In genomic region chr14:54614130-54614529, GRCm38 (mm10) we compare ENCODE assay signal across 42 mouse cellular contexts. TPM values are rescaled to one million over a fixed set of nuclear protein-coding genes. Genes with fewer than 3 reads are reported as not detected.
"Had no signal": no experiment of that assay in that cellular context is flagged by ENCODE, and none has a peak within 500 bp of the region (broad histone marks: within the 10 kb centered on the region; RNA-seq: fewer than 3 reads in every experiment).

No protein-coding gene starts in this region.

RNA-seq across cellular contexts. Expression of gene Psmb11, which starts 7.1 kb away (rescaled TPM):
- total RNA-seq: heart, postnatal 10 days; heart, postnatal 25 days; heart, postnatal 36 days; heart, postnatal 4 days; hematopoietic stem cell, adult 5-6 weeks; left cerebral cortex, adult 2 months had no signal
- polyA plus RNA-seq: heart, embryonic 11.5 days; heart, embryonic 12.5 days; heart, embryonic 14.5 days; heart, postnatal 0 days; hindbrain, embryonic 11.5 days; hindbrain, embryonic 12.5 days; hindbrain, embryonic 13.5 days; hindbrain, embryonic 15.5 days; inflammation-experienced regulatory T-cells, adult 6 months; intestine, embryonic 14.5 days; intestine, embryonic 15.5 days; intestine, embryonic 16.5 days; intestine, postnatal 0 days; kidney, adult 2 months; kidney, embryonic 14.5 days; kidney, embryonic 15.5 days; kidney, postnatal 0 days; large intestine, adult 2 months had no signal

RNA-seq across cellular contexts. Expression of gene Gm17606, which starts 26.6 kb away (rescaled TPM):
- total RNA-seq: heart, postnatal 10 days; heart, postnatal 14 days; heart, postnatal 25 days; heart, postnatal 36 days; heart, postnatal 4 days; hematopoietic stem cell, adult 5-6 weeks; hindbrain, postnatal 0 days; layer of hippocampus, adult 18-20 months; layer of hippocampus, adult 2 months; layer of hippocampus, adult 8-10 months; layer of hippocampus, postnatal 10 days; layer of hippocampus, postnatal 14 days; layer of hippocampus, postnatal 25 days; layer of hippocampus, postnatal 36 days; left cerebral cortex, adult 18-20 months; left cerebral cortex, adult 2 months; left cerebral cortex, adult 8-10 months had no signal
- polyA plus RNA-seq: heart, embryonic 11.5 days; heart, embryonic 12.5 days; heart, embryonic 13.5 days; heart, embryonic 14.5 days; heart, embryonic 15.5 days; heart, embryonic 16.5 days; heart, postnatal 0 days; hindbrain, embryonic 10.5 days; hindbrain, embryonic 11.5 days; hindbrain, embryonic 12.5 days; hindbrain, embryonic 13.5 days; hindbrain, embryonic 14.5 days; hindbrain, embryonic 15.5 days; hindbrain, embryonic 16.5 days; hindbrain, postnatal 0 days; inflammation-experienced regulatory T-cells, adult 6 months; intestine, embryonic 14.5 days; intestine, embryonic 15.5 days; intestine, embryonic 16.5 days; intestine, postnatal 0 days; kidney, adult 2 months; kidney, embryonic 14.5 days; kidney, embryonic 15.5 days; kidney, embryonic 16.5 days; kidney, postnatal 0 days; large intestine, adult 2 months had no signal
